Mouse (Mus musculus): Measurements from ENCODE around the gene St8sia6. TPM values are rescaled to one million over a fixed set of nuclear protein-coding genes. Genes with fewer than 3 reads are reported as not detected.

The St8sia6 gene
- polyA plus RNA-seq, 1 experiment from 2014 or later: 5.3 TPM

- no peak overlapping the region for H3K4me3 ChIP-seq (replicated peaks)
- no peak for ATAC-seq (replicated peaks; ENCODE audit: low FRiP score)
- H3K36me3 ChIP-seq: no peaks in the 10 kb centered on the region
- H3K9ac ChIP-seq: no peak overlapping the region
- 80% methylated on average over 4 of the region's 4 CpGs for WGBS
- H3K27me3 ChIP-seq: no peaks in the 10 kb centered on the region
- H3K4me2 ChIP-seq: no peak overlapping the region
- no peak overlapping the region for H3K27ac ChIP-seq
- H3K9me3 ChIP-seq (replicated peaks): no peaks in the 10 kb centered on the region
- no peaks in the 10 kb centered on the region for H3K4me1 ChIP-seq
Measured at GRCm38 (mm10) chr2:13755733-13756132, 38.1 kb downstream of the St8sia6 start.

- H3K27ac ChIP-seq: no peak overlapping the region
- H3K4me1 ChIP-seq: no peaks in the 10 kb centered on the region
- no peak overlapping the region for H3K4me2 ChIP-seq
- H3K9ac ChIP-seq: no peak overlapping the region
- H3K4me3 ChIP-seq (replicated peaks): no peak overlapping the region
- H3K9me3 ChIP-seq (replicated peaks): no peaks in the 10 kb centered on the region
- no peaks in the 10 kb centered on the region for H3K27me3 ChIP-seq
- WGBS: 80% methylated on average over 1 of the region's 1 CpGs
- ATAC-seq (replicated peaks; ENCODE audit: low FRiP score): no peak
- no peaks in the 10 kb centered on the region for H3K36me3 ChIP-seq
Measured at GRCm38 (mm10) chr2:13751691-13752090, 42.2 kb downstream of the St8sia6 start.

- Histone ChIP-seq H3K4me3 (replicated peaks) (no peak overlapping the region), H3K4me2 (no peak overlapping the region), H3K9ac (no peak overlapping the region), H3K36me3 (no peaks in the 10 kb centered on the region), H3K27ac (0 out of 2 replicates have a peak overlapping the region, but pooled peaks have one; percentile 32), H3K4me1 (no peaks in the 10 kb centered on the region), H3K9me3 (replicated peaks) (no peaks in the 10 kb centered on the region), H3K27me3 (no peaks in the 10 kb centered on the region)
- WGBS: 78% methylated on average over 1 of the region's 1 CpGs
- ATAC-seq (replicated peaks; ENCODE audit: low FRiP score): no peak
Measured at GRCm38 (mm10) chr2:13750777-13751176, 43.1 kb downstream of the St8sia6 start.

- Histone ChIP-seq H3K4me2 (no peak overlapping the region), H3K4me3 (replicated peaks) (no peak overlapping the region), H3K36me3 (no peaks in the 10 kb centered on the region), H3K9me3 (replicated peaks) (no peaks in the 10 kb centered on the region), H3K4me1 (no peaks in the 10 kb centered on the region), H3K27me3 (no peaks in the 10 kb centered on the region), H3K9ac (no peak overlapping the region), H3K27ac (0 out of 2 replicates have a peak overlapping the region, but pooled peaks have one; percentile 32)
- WGBS: 46% methylated on average over 1 of the region's 1 CpGs
- ATAC-seq (replicated peaks; ENCODE audit: low FRiP score): no peak
Measured at GRCm38 (mm10) chr2:13750089-13750488, 43.8 kb downstream of the St8sia6 start.

- Histone ChIP-seq H3K9ac (no peak overlapping the region), H3K4me1 (no peaks in the 10 kb centered on the region), H3K27me3 (no peaks in the 10 kb centered on the region), H3K9me3 (replicated peaks) (no peaks in the 10 kb centered on the region), H3K27ac (no peak overlapping the region), H3K36me3 (no peaks in the 10 kb centered on the region), H3K4me3 (replicated peaks) (no peak overlapping the region), H3K4me2 (no peak overlapping the region)
- 38% methylated on average over 1 of the region's 1 CpGs for WGBS
- ATAC-seq (replicated peaks; ENCODE audit: low FRiP score): no peak
Measured at GRCm38 (mm10) chr2:13749176-13749575, 44.7 kb downstream of the St8sia6 start.

GRCm38 (mm10) chr2:13747576-13747975, 46.3 kb downstream of the St8sia6 start:
- Histone ChIP-seq H3K27ac (no peak overlapping the region), H3K9me3 (replicated peaks) (no peaks in the 10 kb centered on the region), H3K4me3 (replicated peaks) (no peak overlapping the region), H3K4me1 (no peaks in the 10 kb centered on the region), H3K27me3 (no peaks in the 10 kb centered on the region), H3K4me2 (no peak overlapping the region), H3K9ac (no peak overlapping the region), H3K36me3 (no peaks in the 10 kb centered on the region)
- WGBS: 100% methylated on average over 1 of the region's 1 CpGs
- no peak for ATAC-seq (replicated peaks; ENCODE audit: low FRiP score)

- H3K36me3 ChIP-seq: no peaks in the 10 kb centered on the region
- 80% methylated on average over 1 of the region's 1 CpGs for WGBS
- no peaks in the 10 kb centered on the region for H3K27me3 ChIP-seq
- H3K4me1 ChIP-seq: no peaks in the 10 kb centered on the region
- ATAC-seq (replicated peaks; ENCODE audit: low FRiP score): no peak
- H3K9me3 ChIP-seq (replicated peaks): no peaks in the 10 kb centered on the region
- H3K4me2 ChIP-seq: no peak overlapping the region
- H3K9ac ChIP-seq: no peak overlapping the region
- no peak overlapping the region for H3K4me3 ChIP-seq (replicated peaks)
- H3K27ac ChIP-seq: no peak overlapping the region
Measured at GRCm38 (mm10) chr2:13746023-13746422, 47.8 kb downstream of the St8sia6 start.

GRCm38 (mm10) chr2:13738704-13739103, 55.2 kb downstream of the St8sia6 start:
- no peak overlapping the region for H3K4me3 ChIP-seq (replicated peaks)
- no peaks in the 10 kb centered on the region for H3K9me3 ChIP-seq (replicated peaks)
- no peaks in the 10 kb centered on the region for H3K4me1 ChIP-seq
- H3K27ac ChIP-seq: no peak overlapping the region
- H3K4me2 ChIP-seq: no peak overlapping the region
- no peak overlapping the region for H3K9ac ChIP-seq
- 37% methylated on average over 7 of the region's 7 CpGs for WGBS
- no peaks in the 10 kb centered on the region for H3K36me3 ChIP-seq
- no peaks in the 10 kb centered on the region for H3K27me3 ChIP-seq
- no peak for ATAC-seq (replicated peaks; ENCODE audit: low FRiP score)

- Histone ChIP-seq H3K9ac (no peak overlapping the region), H3K4me1 (no peaks in the 10 kb centered on the region), H3K27ac (no peak overlapping the region), H3K4me3 (replicated peaks) (no peak overlapping the region), H3K9me3 (replicated peaks) (no peaks in the 10 kb centered on the region), H3K27me3 (no peaks in the 10 kb centered on the region), H3K36me3 (no peaks in the 10 kb centered on the region), H3K4me2 (no peak overlapping the region)
- no peak for ATAC-seq (replicated peaks; ENCODE audit: low FRiP score)
- WGBS: 44% methylated on average over 2 of the region's 2 CpGs
Measured at GRCm38 (mm10) chr2:13727901-13728300, 66.0 kb downstream of the St8sia6 start.

- WGBS: 71% methylated on average over 3 of the region's 3 CpGs
- H3K27me3 ChIP-seq: no peaks in the 10 kb centered on the region
- H3K9ac ChIP-seq: no peak overlapping the region
- H3K4me3 ChIP-seq (replicated peaks): no peak overlapping the region
- no peaks in the 10 kb centered on the region for H3K4me1 ChIP-seq
- no peak overlapping the region for H3K27ac ChIP-seq
- H3K9me3 ChIP-seq (replicated peaks): no peaks in the 10 kb centered on the region
- H3K36me3 ChIP-seq: no peaks in the 10 kb centered on the region
- H3K4me2 ChIP-seq: no peak overlapping the region
- ATAC-seq (replicated peaks; ENCODE audit: low FRiP score): no peak
Measured at GRCm38 (mm10) chr2:13725592-13725991, 68.3 kb downstream of the St8sia6 start.

- Histone ChIP-seq H3K27ac (no peak overlapping the region), H3K27me3 (no peaks in the 10 kb centered on the region)
- no peak for ATAC-seq (replicated peaks; ENCODE audit: low FRiP score)
Measured at GRCm38 (mm10) chr2:13722241-13722640, 71.6 kb downstream of the St8sia6 start.

GRCm38 (mm10) chr2:13718628-13719185, 75.2 kb downstream of the St8sia6 start:
- H3K27ac ChIP-seq: no peak overlapping the region
- H3K9me3 ChIP-seq (replicated peaks): no peaks in the 10 kb centered on the region
- no peak overlapping the region for H3K4me2 ChIP-seq
- no peaks in the 10 kb centered on the region for H3K27me3 ChIP-seq
- no peak for ATAC-seq (replicated peaks; ENCODE audit: low FRiP score)
- no peak overlapping the region for H3K9ac ChIP-seq
- WGBS: 79% methylated on average over 6 of the region's 6 CpGs
- H3K4me3 ChIP-seq (replicated peaks): no peak overlapping the region
- no peaks in the 10 kb centered on the region for H3K36me3 ChIP-seq
- no peaks in the 10 kb centered on the region for H3K4me1 ChIP-seq

More at GRCm38 (mm10) chr2:13722241-13722640, 71.6 kb downstream of the St8sia6 start:
- 79% methylated on average over 4 of the region's 4 CpGs for WGBS
- Histone ChIP-seq H3K4me1 (no peaks in the 10 kb centered on the region), H3K4me3 (replicated peaks) (no peak overlapping the region), H3K9ac (no peak overlapping the region), H3K4me2 (no peak overlapping the region), H3K9me3 (replicated peaks) (no peaks in the 10 kb centered on the region), H3K36me3 (no peaks in the 10 kb centered on the region)

- no peaks in the 10 kb centered on the region for H3K36me3 ChIP-seq
- H3K4me1 ChIP-seq: no peaks in the 10 kb centered on the region
- no peak overlapping the region for H3K9ac ChIP-seq
- no peak for ATAC-seq (replicated peaks; ENCODE audit: low FRiP score)
- H3K4me3 ChIP-seq (replicated peaks): no peak overlapping the region
- H3K4me2 ChIP-seq: no peak overlapping the region
- H3K27ac ChIP-seq: no peak overlapping the region
- no peaks in the 10 kb centered on the region for H3K27me3 ChIP-seq
- no peaks in the 10 kb centered on the region for H3K9me3 ChIP-seq (replicated peaks)
- 47% methylated on average over 1 of the region's 1 CpGs for WGBS
Measured at GRCm38 (mm10) chr2:13708785-13709184, 85.1 kb downstream of the St8sia6 start.
